Mouse (Mus musculus) forebrain, embryonic 10.5 days (tissue): Measurements from ENCODE around the gene Cdkal1. TPM values are rescaled to one million over a fixed set of nuclear protein-coding genes. Genes with fewer than 3 reads are reported as not detected.

Experiments
- DNase-seq: peaks from one replicate; pipeline ENCODE4 v3.0.0-alpha.2; 2017; ENCODE audit warnings: low spot score; ENCODE audit errors: extremely low spot score
- H3K27ac ChIP-seq: fragments of 300-500 bp; sonication (generic); 2 replicates; pipeline ENCODE4 v1.5.1; 2016; ENCODE audit warnings: mild to moderate bottlenecking
- H3K27me3 ChIP-seq: fragments of 300-500 bp; sonication (generic); 2 replicates; pipeline ENCODE4 v1.6.1; 2016; ENCODE audit warnings: mild to moderate bottlenecking; ENCODE audit not compliant: poor library complexity, severe bottlenecking
- H3K36me3 ChIP-seq: fragments of 300-500 bp; sonication (generic); replicated peaks from 2 replicates; pipeline ENCODE4 v1.6.1; 2016; ENCODE audit warnings: mild to moderate bottlenecking, moderate library complexity
- H3K4me1 ChIP-seq: fragments of 300-500 bp; sonication (generic); 2 replicates; pipeline ENCODE4 v1.6.1; 2016
- H3K4me3 ChIP-seq: fragments of 300-500 bp; sonication (generic); 2 replicates; pipeline ENCODE4 v1.5.1; 2016; ENCODE audit warnings: mild to moderate bottlenecking, moderate library complexity
- H3K9me3 ChIP-seq: fragments of 300-500 bp; sonication (generic); 2 replicates; pipeline ENCODE4 v1.6.1; 2016; ENCODE audit warnings: mild to moderate bottlenecking, moderate library complexity
- WGBS: fragments of 180-500 bp; shearing (Covaris S2); methylation state at CpG from one replicate; pipeline ENCODE4 v1.1.7; 2016; 5-methylcytosine and 5-hydroxymethylcytosine counted together
- polyA plus RNA-seq: library from polyadenylated mRNA; unstranded; fragments of >200 nt; fragmentation: Nextera tagmentation; extraction: Ambion mirVana; gene quantifications from 2 replicates; pipeline ENCODE4 v1.2.1, GENCODE M21; 2016

Cdkal1 gene
- polyA plus RNA-seq, 1 experiment from 2014 or later = 34.3 TPM

- 79% methylated on average over 4 of the region's 4 CpGs for WGBS
- DNase-seq = no peak
- Histone ChIP-seq H3K4me1 (peaks cover 14% of the 10 kb centered on the region), H3K4me3 (no peak overlapping the region), H3K9me3 (no peaks in the 10 kb centered on the region), H3K27me3 (no peaks in the 10 kb centered on the region), H3K27ac (no peak overlapping the region; the same call in 1 of the 2 replicates), H3K36me3 (no peaks in the 10 kb centered on the region)
These were observed 350.5 kb downstream of the Cdkal1 start for GRCm38 (mm10) chr13:29504861-29505568.

DNA sequence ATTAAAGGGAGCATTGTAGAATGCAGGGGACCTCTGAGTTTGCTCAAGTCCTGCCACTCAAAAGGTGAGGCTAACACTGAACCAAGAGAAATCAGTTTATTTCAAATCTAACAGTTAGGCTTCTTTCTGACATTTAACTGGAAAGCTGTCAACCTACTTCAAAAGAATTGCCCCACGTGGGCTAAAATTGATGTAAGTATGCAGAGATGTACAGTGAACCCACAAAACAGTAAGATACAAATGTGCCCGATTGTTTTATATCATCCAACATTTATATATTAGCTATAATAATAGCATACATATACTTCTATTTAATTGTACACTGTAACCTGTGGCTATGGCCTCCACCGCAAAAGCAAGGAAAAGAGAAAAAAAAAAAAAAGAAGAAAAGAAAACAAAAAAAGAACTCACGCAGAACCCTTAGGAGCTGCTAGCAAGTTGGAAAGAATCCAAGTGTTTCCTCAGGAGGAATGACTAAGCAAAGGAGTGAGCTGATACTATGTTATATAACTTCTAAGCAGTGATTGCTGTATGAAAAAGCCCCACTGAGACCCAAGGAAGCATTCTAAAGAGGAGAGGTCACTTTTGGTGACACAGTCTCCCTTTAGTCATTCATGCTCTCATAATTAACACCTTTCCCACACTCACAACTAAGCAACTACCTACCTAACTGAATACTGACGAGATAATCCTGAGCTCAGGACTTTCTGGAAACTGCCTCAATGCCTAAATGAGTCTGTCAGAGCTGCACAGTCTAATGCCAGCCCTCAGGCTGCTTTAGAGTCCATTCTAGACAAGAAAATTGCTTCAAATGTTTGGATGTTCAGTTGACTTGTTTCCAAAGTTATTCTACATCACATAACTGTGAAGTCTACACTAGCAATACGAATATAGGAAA lies 352.1 kb downstream of the Cdkal1 start:
- no peaks in the 10 kb centered on the region for H3K36me3 ChIP-seq
- 80% methylated on average over 6 of the region's 6 CpGs for WGBS
- H3K4me3 ChIP-seq = no peak overlapping the region
- no peaks in the 10 kb centered on the region for H3K27me3 ChIP-seq
- H3K4me1 ChIP-seq = peaks cover 14% of the 10 kb centered on the region
- DNase-seq = no peak
- H3K27ac ChIP-seq = no peak overlapping the region
- no peaks in the 10 kb centered on the region for H3K9me3 ChIP-seq

GRCm38 (mm10) chr13:29502481-29503146 lies 352.9 kb downstream of the Cdkal1 start:
- WGBS = 90% methylated on average over 5 of the region's 5 CpGs
- DNase-seq = no peak

GRCm38 (mm10) chr13:29501173-29501572 lies 354.3 kb downstream of the Cdkal1 start:
- no peak for DNase-seq
- H3K4me1 ChIP-seq = peaks cover 14% of the 10 kb centered on the region
- no peaks in the 10 kb centered on the region for H3K36me3 ChIP-seq
- no peak overlapping the region for H3K4me3 ChIP-seq
- no peaks in the 10 kb centered on the region for H3K27me3 ChIP-seq
- no peaks in the 10 kb centered on the region for H3K9me3 ChIP-seq
- WGBS = 74% methylated on average over 2 of the region's 2 CpGs
- H3K27ac ChIP-seq = no peak overlapping the region

More at GRCm38 (mm10) chr13:29502481-29503146, 352.9 kb downstream of the Cdkal1 start:
- Histone ChIP-seq H3K4me3 (no peak overlapping the region), H3K36me3 (no peaks in the 10 kb centered on the region), H3K27ac (no peak overlapping the region), H3K9me3 (no peaks in the 10 kb centered on the region), H3K4me1 (peaks cover 14% of the 10 kb centered on the region), H3K27me3 (no peaks in the 10 kb centered on the region)

DNA sequence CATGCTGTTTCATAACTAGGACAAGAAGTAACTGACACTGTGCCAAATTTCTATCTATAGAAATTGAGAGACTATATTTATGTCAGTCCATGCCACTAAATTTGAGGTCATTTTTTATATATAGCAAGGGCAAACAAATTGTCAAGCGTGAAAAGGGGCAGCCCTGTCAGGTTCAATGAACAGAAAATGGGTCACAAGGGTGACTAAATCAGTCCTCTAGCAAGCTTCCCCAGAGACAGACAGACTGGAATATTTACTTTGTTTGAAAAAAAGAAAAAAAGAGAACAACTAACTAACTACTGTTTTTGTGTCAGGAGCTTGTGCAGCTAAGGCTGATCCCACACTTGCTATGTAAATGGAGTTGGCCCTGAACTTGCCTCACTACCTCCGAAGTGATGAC lies 355.7 kb downstream of the Cdkal1 start:
- Histone ChIP-seq H3K36me3 (no peaks in the 10 kb centered on the region), H3K27me3 (no peaks in the 10 kb centered on the region), H3K9me3 (no peaks in the 10 kb centered on the region), H3K4me3 (no peak overlapping the region), H3K27ac (no peak overlapping the region), H3K4me1 (peaks cover 8% of the 10 kb centered on the region; the same call in 1 of the 2 replicates)
- no peak for DNase-seq
- 92% methylated on average over 2 of the region's 2 CpGs for WGBS

DNA sequence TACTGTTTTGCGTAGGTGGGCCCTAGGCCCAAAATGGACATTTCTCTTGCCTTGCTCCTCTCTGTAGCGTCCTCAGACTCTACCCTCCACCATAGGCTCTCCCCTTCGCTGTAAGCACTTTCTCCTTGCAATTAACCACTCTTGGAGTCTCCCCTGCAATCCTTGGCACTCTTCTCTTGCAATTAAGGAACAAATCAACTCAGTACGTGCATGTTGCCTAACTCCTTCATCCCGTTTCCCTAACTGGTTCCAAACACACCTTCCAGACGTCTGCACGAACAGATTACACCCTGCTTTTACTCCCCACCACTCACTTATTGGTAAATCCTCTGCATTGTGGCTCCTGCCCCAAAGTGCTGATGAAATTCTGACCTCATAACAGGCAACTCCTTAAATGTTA lies 358.2 kb downstream of the Cdkal1 start:
- 87% methylated on average over 7 of the region's 7 CpGs for WGBS
- H3K36me3 ChIP-seq = no peaks in the 10 kb centered on the region
- no peak overlapping the region for H3K4me3 ChIP-seq
- H3K27me3 ChIP-seq = no peaks in the 10 kb centered on the region
- no peaks in the 10 kb centered on the region for H3K9me3 ChIP-seq
- no peak for DNase-seq
- H3K4me1 ChIP-seq = no peaks in the 10 kb centered on the region
- H3K27ac ChIP-seq = no peak overlapping the region

- Histone ChIP-seq H3K4me3 (no peak overlapping the region), H3K27me3 (no peaks in the 10 kb centered on the region), H3K9me3 (no peaks in the 10 kb centered on the region), H3K4me1 (peaks cover 9% of the 10 kb centered on the region), H3K36me3 (no peaks in the 10 kb centered on the region), H3K27ac (no peak overlapping the region)
- no peak for DNase-seq
- WGBS = 92% methylated on average over 8 of the region's 8 CpGs
These were observed 365.1 kb downstream of the Cdkal1 start for GRCm38 (mm10) chr13:29490341-29490740.

GRCm38 (mm10) chr13:29489476-29489875 lies 366.0 kb downstream of the Cdkal1 start:
- Histone ChIP-seq H3K27me3 (no peaks in the 10 kb centered on the region), H3K4me3 (no peak overlapping the region), H3K4me1 (peaks cover 9% of the 10 kb centered on the region), H3K36me3 (no peaks in the 10 kb centered on the region), H3K27ac (no peak overlapping the region), H3K9me3 (no peaks in the 10 kb centered on the region)
- DNase-seq = no peak
- WGBS = 89% methylated on average over 5 of the region's 5 CpGs

- WGBS = 65% methylated on average over 3 of the region's 3 CpGs
- H3K4me1 ChIP-seq = peaks cover 9% of the 10 kb centered on the region
- no peaks in the 10 kb centered on the region for H3K27me3 ChIP-seq
These were observed 368.8 kb downstream of the Cdkal1 start for GRCm38 (mm10) chr13:29486709-29487108.

DNA sequence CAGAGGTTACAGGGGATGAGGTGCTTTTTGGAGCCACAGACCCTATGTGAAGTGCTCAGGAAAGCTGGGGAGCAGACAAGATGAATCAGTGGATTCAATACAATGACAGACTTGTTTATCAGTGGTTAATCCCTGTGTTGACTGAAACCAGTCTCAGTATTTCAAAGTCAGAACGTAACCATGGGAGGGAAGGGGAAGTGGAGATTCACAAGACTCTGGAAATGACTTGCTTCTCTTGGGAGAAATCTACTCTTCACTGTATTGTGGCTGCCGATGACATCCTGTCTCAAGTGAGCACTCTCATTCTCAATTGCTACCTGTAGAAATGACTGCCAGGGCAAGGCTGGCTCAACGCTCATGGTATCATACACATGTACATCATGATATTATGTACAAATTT lies 371.5 kb downstream of the Cdkal1 start:
- no peaks in the 10 kb centered on the region for H3K9me3 ChIP-seq
- no peak overlapping the region for H3K4me3 ChIP-seq
- H3K27me3 ChIP-seq = no peaks in the 10 kb centered on the region
- no peak for DNase-seq
- peaks cover 9% of the 10 kb centered on the region for H3K4me1 ChIP-seq
- 90% methylated on average over 3 of the region's 3 CpGs for WGBS
- H3K36me3 ChIP-seq = no peaks in the 10 kb centered on the region
- no peak overlapping the region for H3K27ac ChIP-seq

More at GRCm38 (mm10) chr13:29486709-29487108, 368.8 kb downstream of the Cdkal1 start:
- DNase-seq = no peak
- H3K4me3 ChIP-seq = no peak overlapping the region
- H3K27ac ChIP-seq = no peak overlapping the region
- no peaks in the 10 kb centered on the region for H3K36me3 ChIP-seq
- H3K9me3 ChIP-seq = no peaks in the 10 kb centered on the region

GRCm38 (mm10) chr13:29482147-29482863 lies 373.2 kb downstream of the Cdkal1 start:
- 94% methylated on average over 9 of the region's 9 CpGs for WGBS
- Histone ChIP-seq H3K4me1 (peaks cover 9% of the 10 kb centered on the region), H3K4me3 (no peak overlapping the region), H3K36me3 (no peaks in the 10 kb centered on the region), H3K27ac (no peak overlapping the region), H3K27me3 (no peaks in the 10 kb centered on the region), H3K9me3 (no peaks in the 10 kb centered on the region)
- no peak for DNase-seq

DNA sequence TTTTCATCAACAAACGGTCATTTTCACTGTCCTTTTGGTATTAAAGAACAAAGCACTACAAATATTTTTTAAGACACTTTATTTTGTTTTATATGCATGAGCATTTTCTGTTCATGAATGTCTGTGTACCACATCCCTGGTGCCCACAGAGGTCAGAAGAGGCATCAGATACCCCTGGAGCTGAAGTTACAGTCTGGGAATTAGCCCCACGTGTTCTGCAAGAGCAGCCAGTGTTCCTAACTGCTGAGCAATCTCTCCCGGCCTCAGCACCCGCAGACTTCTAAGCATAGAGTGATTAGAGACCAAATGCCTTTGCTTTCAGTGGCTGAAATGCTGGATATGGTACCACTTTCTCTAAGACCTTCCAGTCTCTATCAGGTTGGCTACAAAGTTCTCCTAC lies 379.1 kb downstream of the Cdkal1 start:
- Histone ChIP-seq H3K4me1 (no peaks in the 10 kb centered on the region), H3K9me3 (no peaks in the 10 kb centered on the region), H3K27ac (no peak overlapping the region), H3K4me3 (no peak overlapping the region), H3K36me3 (no peaks in the 10 kb centered on the region), H3K27me3 (no peaks in the 10 kb centered on the region)
- 85% methylated on average over 4 of the region's 4 CpGs for WGBS
- DNase-seq = no peak
